Mouse (Mus musculus) layer of hippocampus, adult 8-10 months (tissue): Measurements from ENCODE around the gene Pigt. TPM values are rescaled to one million over a fixed set of nuclear protein-coding genes. Genes with fewer than 3 reads are reported as not detected.

Experiments
- total RNA-seq, 4 experiments: library from RNA; stranded (reverse); gene quantifications; 2 replicates each; pipeline ENCODE4 v1.2.4; 2022

Gene Pigt
- total RNA-seq, 4 experiments from 2014 or later: 75.4 to 90.5 (median 81.6) TPM

Other genes starting within 250 kb of the Pigt start
- not detected for gene Svs3b, start 240.9 kb upstream of the Pigt start, total RNA-seq
- gene Svs4, start 219.1 kb upstream of the Pigt start, total RNA-seq: not detected
- gene Svs3a, start 208.3 kb upstream of the Pigt start, total RNA-seq: not detected
- gene Svs6, start 180.8 kb upstream of the Pigt start, total RNA-seq: not detected
- not detected for gene Svs5, start 164.8 kb upstream of the Pigt start, total RNA-seq
- 1 to 10 TPM in 3 of 4 experiments, not detected in 1; 1.2 to 1.5 (median 1.2) TPM for gene Slpi, start 108.4 kb upstream of the Pigt start, total RNA-seq
- under 1 TPM; 0.34 to 0.67 (median 0.42) TPM for gene Rbpjl, start 94.4 kb upstream of the Pigt start, total RNA-seq
- gene Matn4, start 92.4 kb upstream of the Pigt start, total RNA-seq: 10 to 100 TPM; 11.1 to 12.6 (median 11.9) TPM
- 100 to 1,000 TPM; 109 to 165 (median 131) TPM for gene Sdc4, start 53.6 kb upstream of the Pigt start, total RNA-seq
- gene Sys1, start 40.6 kb upstream of the Pigt start, total RNA-seq: 10 to 100 TPM; 40.4 to 45.8 (median 44.8) TPM
- 10 to 100 TPM in 1 of 4 experiments, 1 to 10 TPM in 2, not detected in 1; 8.4 to 15.8 (median 9.9) TPM for gene Gm20458, start 36.6 kb upstream of the Pigt start, total RNA-seq
- not detected for gene Trp53tg5, start 23.8 kb upstream of the Pigt start, total RNA-seq
- 100 to 1,000 TPM; 109 to 163 (median 138) TPM for gene Dbndd2, start 11.4 kb upstream of the Pigt start, total RNA-seq
- gene Wfdc2, start 64.9 kb downstream of the Pigt start, total RNA-seq: 1 to 10 TPM in 1 of 4 experiments, under 1 TPM in 3; 0.55 to 1.1 (median 0.84) TPM
- not detected for gene Spint3, start 75.9 kb downstream of the Pigt start, total RNA-seq
- not detected for gene Wfdc6a, start 87.9 kb downstream of the Pigt start, total RNA-seq
- not detected for gene Eppin, start 96.1 kb downstream of the Pigt start, total RNA-seq
- gene Wfdc6b, start 116.0 kb downstream of the Pigt start, total RNA-seq: not detected
- gene Wfdc8, start 116.1 kb downstream of the Pigt start, total RNA-seq: not detected
- gene Wfdc16, start 141.3 kb downstream of the Pigt start, total RNA-seq: not detected
- gene Wfdc10, start 158.5 kb downstream of the Pigt start, total RNA-seq: not detected
- not detected for gene Wfdc9, start 159.1 kb downstream of the Pigt start, total RNA-seq
- not detected for gene Wfdc11, start 176.6 kb downstream of the Pigt start, total RNA-seq
- not detected for gene Wfdc13, start 187.6 kb downstream of the Pigt start, total RNA-seq
- gene Spint4, start 201.0 kb downstream of the Pigt start, total RNA-seq: not detected
- gene Spint5, start 217.8 kb downstream of the Pigt start, total RNA-seq: not detected
- 1 to 10 TPM in 3 of 4 experiments, under 1 TPM in 1; 0.99 to 2.4 (median 1.8) TPM for gene Wfdc3, start 248.4 kb downstream of the Pigt start, total RNA-seq
- gene Dnttip1, start 248.5 kb downstream of the Pigt start, total RNA-seq: 10 to 100 TPM; 32.6 to 36.7 (median 35.3) TPM